Mouse (Mus musculus): ENCODE results near the gene 2210017I01Rik.

Gene 2210017I01Rik

DNA sequence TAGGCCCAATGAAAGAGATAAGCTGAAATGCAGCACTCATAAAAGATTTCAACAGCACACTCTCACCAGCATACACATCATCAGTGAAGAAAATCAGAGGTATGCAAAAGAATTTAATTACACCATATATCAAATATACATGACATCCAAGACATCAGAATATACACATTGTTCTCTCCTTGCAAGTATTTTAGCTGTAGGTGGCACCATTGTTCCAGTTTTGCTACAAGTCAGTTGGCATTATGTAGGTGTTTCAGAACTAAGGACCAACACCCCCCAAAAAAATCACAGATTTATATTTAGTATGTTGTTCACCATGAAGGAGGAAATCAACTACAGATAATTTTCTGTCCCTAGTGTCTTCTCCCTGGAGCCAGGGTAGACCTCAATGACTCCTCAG, 41.9 kb downstream of the 2210017I01Rik start:
- DNase-seq (ENCODE audit: low read depth, low spot score), result no peak
